8 mouse cellular contexts compared by ENCODE assay signal in genomic region chr2:51148975-51149374, GRCm38 (mm10). TPM values are rescaled to one million over a fixed set of nuclear protein-coding genes. Genes with fewer than 3 reads are reported as not detected.
DNase-seq lines count a peak whose midpoint lies in the region; ATAC-seq lines count a peak whose summit lies in the region.

Gene Rnd3 (minus strand): TSS chr2:51149111.

- peak within 1 kb of the TSS; percentile 59 for H3K4me3 ChIP-seq in hindbrain, embryonic 15.5 days

- H3K9me3 ChIP-seq in hindbrain, embryonic 15.5 days: no peaks in the 10 kb centered on the region

- H3K4me2 ChIP-seq in hindbrain, embryonic 15.5 days: peak within 1 kb of the TSS; percentile 58

- peak within 1 kb of the TSS; percentile 84 for H3K9ac ChIP-seq in hindbrain, embryonic 15.5 days

- DNase-seq in T-cell, adult 2 months (ENCODE audit: low spot score): peak; percentile 1
- peak; percentile 93 to 96 for DNase-seq in cerebellum, postnatal 25 days
- peak; percentile 97 for DNase-seq in gastrocnemius, adult 18-20 months (ENCODE audit: low spot score)
- peak; percentile 90 to 91 for DNase-seq in left cerebral cortex, adult 18-20 months (ENCODE audit: low spot score in 2 of 2)
- peak; percentile 96 for DNase-seq in lung, postnatal 4 days
- peak; percentile 98 for DNase-seq in retina, postnatal 1 day
- peak; percentile 79 for DNase-seq in thymus, postnatal 4 days

- H3K36me3 ChIP-seq in hindbrain, embryonic 15.5 days: no peaks in the 10 kb centered on the region

- ATAC-seq in hindbrain, embryonic 15.5 days (ENCODE audit: low FRiP score, low read depth): peak; percentile 81

- peaks cover 14% of the 10 kb centered on the region for H3K4me1 ChIP-seq in hindbrain, embryonic 15.5 days (replicated peaks)

- under 1% methylated on average over 25 of the region's 25 CpGs for WGBS in hindbrain, embryonic 15.5 days

- no peaks in the 10 kb centered on the region for H3K27me3 ChIP-seq in hindbrain, embryonic 15.5 days

- peak within 1 kb of the TSS; percentile 93 for H3K27ac ChIP-seq in hindbrain, embryonic 15.5 days (replicated peaks)

RNA-seq across cellular contexts. Expression of gene Rnd3, which starts in this region (rescaled TPM):
- 1 to 10 TPM; 3.7 to 6.0 TPM for total RNA-seq in gastrocnemius, adult 18-20 months (2021)
- 120 and 137 TPM in 2 replicates for polyA plus RNA-seq in hindbrain, embryonic 15.5 days (2015; fragmentation: Nextera tagmentation; extraction: Ambion mirVana)
- 10 to 100 TPM; 13.5 to 20.6 TPM for total RNA-seq in left cerebral cortex, adult 18-20 months (2021)

Comparison
In these comparisons a context has a peak if more than half of its experiments do, and no peak if none do; other contexts are left out.
1. Peak in every context shown above with its lines: DNase-seq, ATAC-seq, H3K4me3 ChIP-seq and H3K27ac ChIP-seq.
2. DNase-seq: peak in every context shown above with its lines; median percentile 98 in retina, postnatal 1 day; 97 in gastrocnemius, adult 18-20 months; 96 in lung, postnatal 4 days; 94 in cerebellum, postnatal 25 days; 90 in left cerebral cortex, adult 18-20 months; 79 in thymus, postnatal 4 days; 1 in T-cell, adult 2 months.